Mouse (Mus musculus): Measurements from ENCODE around the gene Med13l.

DNA sequence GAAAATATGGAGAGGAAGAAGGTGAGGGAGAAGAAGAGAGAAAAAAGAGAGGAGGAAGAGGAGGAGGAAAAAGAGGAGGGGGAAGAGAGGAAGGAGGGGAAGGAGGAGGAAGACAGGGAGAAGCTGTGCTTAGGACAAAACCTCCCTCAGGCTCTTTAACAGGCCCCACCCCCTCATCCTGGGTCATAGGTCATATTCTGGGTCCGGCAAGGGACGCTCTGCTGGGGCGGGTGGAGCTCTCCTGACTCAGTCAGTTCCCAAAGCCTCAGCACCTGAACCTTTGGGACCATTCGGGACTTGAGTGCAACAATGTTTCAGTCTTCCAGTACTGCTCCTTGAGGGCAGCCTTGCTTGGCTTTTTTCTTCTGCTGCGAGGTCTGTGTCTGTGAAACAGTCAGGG lies 241.1 kb downstream of the Med13l start:
- TF ChIP-seq POLR2A (IDR thresholded peaks at IDR 0.05; ENCODE audit: control insufficient read depth, extremely low read depth, insufficient read depth, low read length, poor library complexity) (no peak), CTCF (IDR thresholded peaks at IDR 0.05; ENCODE audit: borderline replicate concordance, control insufficient read depth, extremely low read depth, insufficient read depth, low read length, poor library complexity) (no peak)
